In genomic region chr11:70313833-70314232, GRCm38 (mm10) we compare ENCODE assay signal across 10 mouse cellular contexts. TPM values are rescaled to one million over a fixed set of nuclear protein-coding genes. Genes with fewer than 3 reads are reported as not detected.
A peak's percentile ranks its signal among the peaks of the same experiment; 100 is the strongest.
DNase-seq lines count a peak whose midpoint lies in the region; TF ChIP-seq lines count a peak whose summit lies in the region.
"Had no signal": no experiment of that assay in that cellular context is flagged by ENCODE, and none has a peak within 500 bp of the region (broad histone marks: within the 10 kb centered on the region; RNA-seq: fewer than 3 reads in every experiment).

No protein-coding gene starts in this region.

- 36% methylated on average over 7 of the region's 7 CpGs for WGBS in liver, adult 2 months

- H3K27me3 ChIP-seq in liver, adult 2 months (ENCODE audit: control insufficient read depth, insufficient read depth, low read length) = no peaks in the 10 kb centered on the region

- TF ChIP-seq CTCF in liver, adult 2 months (IDR thresholded peaks at IDR 0.05; ENCODE audit: low read depth, low read length) = peak; percentile 73
- peak; percentile 81 for TF ChIP-seq CTCF in bone marrow macrophage, adult 2 months (IDR thresholded peaks at IDR 0.05; ENCODE audit: low read depth, low read length)

- H3K27ac ChIP-seq in liver, adult 2 months (replicated peaks; ENCODE audit: insufficient read depth, low read depth, low read length) = no peak overlapping the region
- no peak overlapping the region for H3K27ac ChIP-seq in bone marrow macrophage, adult 2 months (ENCODE audit: insufficient read depth, low read depth, low read length)

- H3K4me3 ChIP-seq in liver, adult 2 months (ENCODE audit: insufficient read depth, low read depth, low read length) = no peak overlapping the region
- H3K4me3 ChIP-seq in bone marrow macrophage, adult 2 months (ENCODE audit: insufficient read depth, low read length) = no peak overlapping the region
- H3K4me3 ChIP-seq: erythroblast, embryonic 14.5 days had no signal

- H3K36me3 ChIP-seq in liver, adult 2 months (ENCODE audit: control insufficient read depth, insufficient read depth, low read length) = no peaks in the 10 kb centered on the region

- no peak for TF ChIP-seq POLR2A in liver, adult 2 months (IDR thresholded peaks at IDR 0.05; ENCODE audit: extremely low read depth, insufficient read depth, low read length)
- no peak for TF ChIP-seq POLR2A in bone marrow macrophage, adult 2 months (IDR thresholded peaks at IDR 0.05; ENCODE audit: borderline replicate concordance, low read depth, low read length)

- DNase-seq in adrenal gland, postnatal 14 days = peak; percentile 26
- DNase-seq in adrenal gland, adult 8-10 months = no peak
- peak; percentile 16 for DNase-seq in liver, adult 2 months (ENCODE audit: extremely low read depth, low read depth, low spot score)
- no peak for DNase-seq in liver
- peak; percentile 22 for DNase-seq in retina, postnatal 1 day
- DNase-seq in ovary, adult 18-20 months (ENCODE audit: low spot score) = no peak
- no peak for DNase-seq in left cerebral cortex, postnatal 14 days (ENCODE audit: low spot score in 2 of 2)

- H3K4me1 ChIP-seq in liver, adult 2 months (ENCODE audit: control insufficient read depth, insufficient read depth, low read length) = no peaks in the 10 kb centered on the region; the same call in 1 of the 2 replicates
- H3K4me1 ChIP-seq in bone marrow macrophage, adult 2 months (ENCODE audit: control insufficient read depth, insufficient read depth, low read length) = no peaks in the 10 kb centered on the region

- no peaks in the 10 kb centered on the region for H3K79me2 ChIP-seq in liver, adult 2 months (ENCODE audit: control insufficient read depth, insufficient read depth, low read length)

- intact Hi-C loops in left cerebral cortex, postnatal 14 days (cut with DNase I) = no loop called here

- H3K9ac ChIP-seq in liver, adult 2 months (ENCODE audit: low read depth, low read length) = no peak overlapping the region

RNA-seq across cellular contexts. Expression of gene Alox12e, which starts 8.6 kb away (rescaled TPM):
- not detected in 2 replicates for total RNA-seq in adrenal gland, postnatal 14 days (2021)
- total RNA-seq in adrenal gland, adult 8-10 months (2022) = not detected
- not detected in 2 replicates for total RNA-seq in liver, adult 2 months (2014; rRNA removed)
- not detected in 2 replicates for polyA plus RNA-seq in liver, adult 2 months (2012; rRNA removed)
- polyA plus RNA-seq in bone marrow macrophage, adult 2 months (2012; ENCODE audit: insufficient read depth, insufficient read length, missing spikeins) = not detected in 2 replicates
- total RNA-seq in left cerebral cortex, postnatal 14 days (2021) = under 1 TPM; 0.35 to 0.76 TPM
- polyA plus RNA-seq: erythroblast, embryonic 14.5 days had no signal

RNA-seq across cellular contexts. Expression of gene Alox15, which starts 38.0 kb away (rescaled TPM):
- 4.4 and 4.7 TPM in 2 replicates for total RNA-seq in adrenal gland, postnatal 14 days (2021)
- 1 to 10 TPM in 3 of 4 experiments, under 1 TPM in 1; 0.91 to 4.7 (median 3.3) TPM for total RNA-seq in adrenal gland, adult 8-10 months (2022)
- total RNA-seq in liver, adult 2 months (2014; rRNA removed) = 0.07 and 0.09 TPM in 2 replicates
- polyA plus RNA-seq in liver, adult 2 months (2012; rRNA removed) = 0.10 TPM in 1 of 2 replicates, not detected in the other
- 0.46 TPM in 1 of 2 replicates, not detected in the other for polyA plus RNA-seq in bone marrow macrophage, adult 2 months (2012; ENCODE audit: insufficient read depth, insufficient read length, missing spikeins)
- not detected for total RNA-seq in left cerebral cortex, postnatal 14 days (2021)
- polyA plus RNA-seq: erythroblast, embryonic 14.5 days had no signal

RNA-seq across cellular contexts. Expression of gene Alox12, which starts 58.7 kb away (rescaled TPM):
- 1.7 and 2.0 TPM in 2 replicates for total RNA-seq in adrenal gland, postnatal 14 days (2021)
- total RNA-seq in adrenal gland, adult 8-10 months (2022) = 1 to 10 TPM; 1.0 to 2.1 (median 1.7) TPM
- total RNA-seq in liver, adult 2 months (2014; rRNA removed) = 0.09 and 0.20 TPM in 2 replicates
- polyA plus RNA-seq in liver, adult 2 months (2012; rRNA removed) = 0.28 and 0.46 TPM in 2 replicates
- polyA plus RNA-seq in bone marrow macrophage, adult 2 months (2012; ENCODE audit: insufficient read depth, insufficient read length, missing spikeins) = 0.27 TPM in 1 of 2 replicates, not detected in the other
- under 1 TPM in 1 of 2 experiments, not detected in 1; 0.13 TPM for total RNA-seq in left cerebral cortex, postnatal 14 days (2021)
- total RNA-seq: megakaryocyte, adult 5-6 weeks had no signal

Comparison
In these comparisons a context has a peak if more than half of its experiments do, and no peak if none do; other contexts are left out.
1. DNase-seq: peak in adrenal gland, postnatal 14 days (single experiment), liver, adult 2 months (single experiment) and retina, postnatal 1 day (single experiment); none in adrenal gland, adult 8-10 months (single experiment), liver (single experiment), ovary, adult 18-20 months (single experiment) and left cerebral cortex, postnatal 14 days (0 of 2).